Mouse (Mus musculus): ENCODE data around the gene Wnt10a.

The Wnt10a gene

GRCm38 (mm10) chr1:74791249-74791648 is at the start of gene Wnt10a:
Wnt10a (plus strand) TSS chr1:74791516.
- no peak for DNase-seq

GRCm38 (mm10) chr1:74747335-74747734 is 44.0 kb upstream of the Wnt10a start:
- no peak for DNase-seq

- peak; percentile 38 for DNase-seq
These were observed 42.6 kb upstream of the Wnt10a start, which contains the start of gene Prkag3 for GRCm38 (mm10) chr1:74748643-74749271. Prkag3 (minus strand) TSS chr1:74749221.

GRCm38 (mm10) chr1:74749301-74749700 is 42.0 kb upstream of the Wnt10a start:
- DNase-seq, result no peak

GRCm38 (mm10) chr1:74750683-74751082 is 40.6 kb upstream of the Wnt10a start:
- no peak for DNase-seq

- no peak for DNase-seq
These were observed 39.2 kb upstream of the Wnt10a start for GRCm38 (mm10) chr1:74752150-74752549.

- DNase-seq, result no peak
These were observed 38.5 kb upstream of the Wnt10a start for GRCm38 (mm10) chr1:74752833-74753232.

- peak; percentile 26 for DNase-seq
These were observed 37.9 kb upstream of the Wnt10a start for GRCm38 (mm10) chr1:74753266-74753974.

GRCm38 (mm10) chr1:74754175-74754785 is 37.0 kb upstream of the Wnt10a start:
- no peak for DNase-seq

- DNase-seq, result peak; percentile 33
These were observed 31.5 kb upstream of the Wnt10a start for GRCm38 (mm10) chr1:74759773-74760172.

GRCm38 (mm10) chr1:74763081-74763480 is 28.2 kb upstream of the Wnt10a start:
- peak; percentile 68 for DNase-seq

- no peak for DNase-seq
These were observed 20.4 kb upstream of the Wnt10a start for GRCm38 (mm10) chr1:74770727-74771466.

GRCm38 (mm10) chr1:74771467-74771844 is 19.9 kb upstream of the Wnt10a start:
- DNase-seq, result no peak

- no peak for DNase-seq
These were observed 19.6 kb upstream of the Wnt10a start, which contains the start of gene Wnt6 for GRCm38 (mm10) chr1:74771845-74771930. Wnt6 (plus strand) TSS chr1:74771892.

GRCm38 (mm10) chr1:74771931-74772620 is 19.2 kb upstream of the Wnt10a start:
- DNase-seq, result no peak

- no peak for DNase-seq
These were observed 18.2 kb upstream of the Wnt10a start for GRCm38 (mm10) chr1:74773136-74773535.

GRCm38 (mm10) chr1:74774062-74774461 is 17.3 kb upstream of the Wnt10a start:
- DNase-seq, result no peak

- no peak for DNase-seq
These were observed 15.5 kb upstream of the Wnt10a start for GRCm38 (mm10) chr1:74775816-74776215.

GRCm38 (mm10) chr1:74778934-74779486 is 12.3 kb upstream of the Wnt10a start:
- no peak for DNase-seq

- no peak for DNase-seq
These were observed 9.3 kb upstream of the Wnt10a start for GRCm38 (mm10) chr1:74782045-74782444.

GRCm38 (mm10) chr1:74783554-74783953 is 7.8 kb upstream of the Wnt10a start:
- DNase-seq, result no peak

- DNase-seq, result peak; percentile 45
These were observed 7.1 kb upstream of the Wnt10a start for GRCm38 (mm10) chr1:74784041-74784759.
